Mouse (Mus musculus) olfactory bulb, adult 2 months (tissue): Measurements from ENCODE around the gene Fam118b. TPM values are rescaled to one million over a fixed set of nuclear protein-coding genes. Genes with fewer than 3 reads are reported as not detected.

Experiments
- H3K27ac ChIP-seq: fragments of 200-500 bp; 2 replicates; pipeline ENCODE4 v1.5.1; 2012; ENCODE audit warnings: low read depth, low read length; ENCODE audit not compliant: insufficient read depth
- H3K4me1 ChIP-seq: fragments of 200-500 bp; 2 replicates; pipeline ENCODE4 v1.6.1; 2012; ENCODE audit warnings: low read length; ENCODE audit not compliant: control insufficient read depth, insufficient read depth
- H3K4me3 ChIP-seq: fragments of 200-500 bp; 2 replicates; pipeline ENCODE4 v1.5.1; 2012; ENCODE audit warnings: mild to moderate bottlenecking, low read depth, low read length, moderate library complexity; ENCODE audit not compliant: insufficient read depth
- CTCF ChIP-seq: fragments of 200-500 bp; IDR thresholded peaks from 2 replicates; pipeline ENCODE4 v1.5.1; 2012; ENCODE audit warnings: low read depth, mild to moderate bottlenecking, low read length, moderate library complexity; ENCODE audit not compliant: insufficient read depth
- POLR2A ChIP-seq: fragments of 200-500 bp; IDR thresholded peaks from 2 replicates; pipeline ENCODE4 v1.6.1; 2012; ENCODE audit warnings: mild to moderate bottlenecking, low read depth, low read length, moderate library complexity; ENCODE audit not compliant: insufficient read depth
- WGBS: fragments of 180-500 bp; shearing (Covaris S2); methylation state at CpG from one replicate; pipeline ENCODE4 v1.1.7; 2018; 5-methylcytosine and 5-hydroxymethylcytosine counted together
- polyA plus RNA-seq: library from polyadenylated mRNA; stranded (reverse); fragments of >200 nt; gene quantifications from 2 replicates; pipeline ENCODE4 v1.2.4, GENCODE M21; 2012; ENCODE audit warnings: low replicate concordance; ENCODE audit not compliant: missing spikeins, insufficient read depth, insufficient read length

Gene Fam118b
- not detected in 2 replicates for polyA plus RNA-seq

- Histone ChIP-seq H3K4me1 (peaks cover 2% of the 10 kb centered on the region; the same call in 1 of the 2 replicates), H3K4me3 (peak within 1 kb of the TSS; percentile 66), H3K27ac (peak within 1 kb of the TSS; percentile 58)
- under 1% methylated on average over 62 of the region's 62 CpGs for WGBS
- TF ChIP-seq POLR2A = peak; percentile 96
- no peak for TF ChIP-seq CTCF
Observed at GRCm38 (mm10) chr9:35267146-35267975, at the start of gene Fam118b, which contains the start of gene Rpusd4. Fam118b (minus strand) TSS chr9:35267805. Rpusd4 (plus strand) TSS chr9:35267865.

GRCm38 (mm10) chr9:35316771-35317211, 49.2 kb upstream of the Fam118b start:
- no peak for TF ChIP-seq CTCF
- no peak for TF ChIP-seq POLR2A
- H3K4me1 ChIP-seq = peaks cover 25% of the 10 kb centered on the region
- H3K4me3 ChIP-seq = no peak overlapping the region
- peak overlapping the region; percentile 69 for H3K27ac ChIP-seq
- 57% methylated on average over 3 of the region's 3 CpGs for WGBS

DNA sequence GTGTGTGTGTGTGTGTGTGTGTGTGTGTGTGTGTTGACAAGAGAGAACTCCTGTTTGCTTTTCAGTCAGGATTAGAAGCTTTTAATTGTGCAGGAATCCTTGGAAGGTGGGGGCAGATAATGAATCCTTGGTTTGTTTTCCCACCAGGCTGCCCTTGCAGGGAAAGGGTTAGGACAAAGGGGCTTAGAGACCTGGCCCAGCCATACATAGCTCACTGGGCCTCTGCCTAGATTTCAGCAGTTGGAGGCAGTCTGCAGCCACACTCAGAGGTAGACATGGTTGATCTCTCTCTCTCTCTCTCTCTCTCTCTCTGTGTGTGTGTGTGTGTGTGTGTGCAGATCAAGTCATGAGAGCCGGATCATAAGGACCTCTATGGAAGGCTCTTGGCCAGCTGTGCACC, 46.6 kb upstream of the Fam118b start:
- H3K27ac ChIP-seq = no peak overlapping the region
- 76% methylated on average over 1 of the region's 1 CpGs for WGBS
- peaks cover 27% of the 10 kb centered on the region for H3K4me1 ChIP-seq
- TF ChIP-seq CTCF (no peak), POLR2A (no peak)
- H3K4me3 ChIP-seq = no peak overlapping the region

DNA sequence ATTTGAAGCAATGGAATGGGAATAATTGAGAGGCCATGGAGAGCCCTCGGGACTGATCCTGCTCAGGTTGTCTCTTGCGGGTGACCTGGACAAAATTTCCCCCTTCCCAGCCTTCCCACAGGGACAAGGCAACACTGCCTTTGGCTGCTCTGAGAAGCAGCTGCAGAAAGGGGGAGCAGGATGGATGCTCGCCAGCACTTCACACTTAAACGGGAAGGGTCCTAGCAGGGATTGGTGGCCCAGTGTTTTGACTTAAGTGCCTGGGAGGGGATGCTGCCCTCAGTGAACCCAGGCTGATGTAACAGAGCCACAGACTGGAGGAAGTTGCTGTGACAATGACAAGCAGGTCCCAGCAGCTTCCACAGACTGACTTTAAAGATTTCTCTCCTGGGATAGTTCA, 46.0 kb upstream of the Fam118b start:
- TF ChIP-seq POLR2A = no peak
- no peak for TF ChIP-seq CTCF
- H3K4me3 ChIP-seq = no peak overlapping the region
- WGBS = 38% methylated on average over 4 of the region's 4 CpGs
- H3K4me1 ChIP-seq = peaks cover 22% of the 10 kb centered on the region
- no peak overlapping the region for H3K27ac ChIP-seq

DNA sequence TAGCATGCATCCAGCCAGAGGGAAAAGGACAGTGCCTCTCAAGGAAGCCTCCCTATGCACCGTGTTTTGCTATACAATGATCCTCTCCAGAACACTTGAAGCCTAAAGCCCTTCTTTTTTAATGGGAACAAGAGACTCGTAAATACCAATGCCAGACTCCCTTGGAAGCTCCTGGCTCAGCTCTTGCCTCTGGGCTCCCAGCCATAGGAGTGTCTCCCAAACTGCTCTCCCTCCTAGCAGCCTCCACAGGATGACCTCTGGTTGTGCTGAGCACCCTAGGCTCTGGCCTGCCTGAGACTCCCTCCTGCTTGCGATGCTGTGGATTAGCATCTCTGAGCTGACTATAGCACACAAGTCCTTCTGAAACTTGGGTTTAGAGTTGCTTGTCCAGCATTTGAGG, 44.9 kb upstream of the Fam118b start:
- H3K4me3 ChIP-seq = no peak overlapping the region
- WGBS = 69% methylated on average over 3 of the region's 3 CpGs
- no peak overlapping the region for H3K27ac ChIP-seq
- TF ChIP-seq CTCF (no peak), POLR2A (no peak)
- H3K4me1 ChIP-seq = peaks cover 17% of the 10 kb centered on the region

GRCm38 (mm10) chr9:35310377-35310776, 42.8 kb upstream of the Fam118b start:
- WGBS = 47% methylated on average over 6 of the region's 6 CpGs
- Histone ChIP-seq H3K27ac (0 out of 2 replicates have a peak overlapping the region, but pooled peaks have one; percentile 56), H3K4me1 (peaks cover 7% of the 10 kb centered on the region; the same call in 1 of the 2 replicates), H3K4me3 (no peak overlapping the region)
- no peak for TF ChIP-seq CTCF
- no peak for TF ChIP-seq POLR2A

DNA sequence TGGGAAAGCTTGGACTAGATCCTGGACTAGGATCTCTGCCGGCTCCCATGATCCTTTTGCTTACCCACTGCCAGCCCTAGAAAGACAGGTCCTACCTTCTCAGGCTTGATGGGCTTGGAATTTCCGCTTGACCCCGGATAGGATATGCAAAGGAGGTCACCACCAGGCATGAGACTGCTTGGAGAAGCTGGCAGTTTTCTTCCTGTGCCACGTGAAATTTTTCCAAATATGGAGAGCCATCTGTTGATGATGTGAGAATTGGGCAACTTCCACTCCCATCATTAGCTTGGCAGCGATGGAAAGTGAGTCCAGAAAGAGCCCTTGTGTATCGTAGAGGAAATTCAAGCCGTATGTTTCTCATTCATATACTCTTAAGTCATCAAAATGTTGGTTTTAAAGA, 39.9 kb upstream of the Fam118b start:
- 76% methylated on average over 7 of the region's 7 CpGs for WGBS
- H3K4me3 ChIP-seq = no peak overlapping the region
- H3K27ac ChIP-seq = no peak overlapping the region
- TF ChIP-seq CTCF = no peak
- no peak for TF ChIP-seq POLR2A
- H3K4me1 ChIP-seq = peaks cover 2% of the 10 kb centered on the region; the same call in 1 of the 2 replicates

DNA sequence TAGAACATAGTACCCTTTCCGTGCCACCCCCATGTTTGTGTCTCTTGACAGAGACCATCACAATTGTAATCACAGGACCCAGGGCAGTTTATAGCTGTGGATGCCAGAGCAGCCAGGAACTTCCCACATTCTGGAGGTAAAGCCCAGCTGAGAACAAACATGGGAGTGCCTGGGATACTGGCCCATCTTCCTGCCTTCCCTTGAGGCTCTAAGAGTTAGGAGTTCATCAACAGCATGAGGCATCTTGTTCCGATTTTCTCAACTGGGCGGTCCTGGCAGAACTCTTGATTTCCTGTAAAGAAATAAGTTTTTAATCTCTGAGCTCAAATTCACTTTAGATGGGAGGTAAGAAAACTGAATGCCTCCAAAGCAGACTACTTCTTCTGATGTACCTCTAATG, 34.6 kb upstream of the Fam118b start:
- 93% methylated on average over 3 of the region's 3 CpGs for WGBS
- H3K27ac ChIP-seq = no peak overlapping the region
- no peaks in the 10 kb centered on the region for H3K4me1 ChIP-seq
- no peak for TF ChIP-seq CTCF
- no peak for TF ChIP-seq POLR2A
- no peak overlapping the region for H3K4me3 ChIP-seq

GRCm38 (mm10) chr9:35297791-35298190, 30.2 kb upstream of the Fam118b start:
- H3K27ac ChIP-seq = no peak overlapping the region
- H3K4me3 ChIP-seq = no peak overlapping the region
- no peak for TF ChIP-seq POLR2A
- no peak for TF ChIP-seq CTCF
- H3K4me1 ChIP-seq = no peaks in the 10 kb centered on the region
